Mouse (Mus musculus): ENCODE results near the gene Edc4. TPM values are rescaled to one million over a fixed set of nuclear protein-coding genes. Genes with fewer than 3 reads are reported as not detected.
A peak's percentile ranks its signal among the peaks of the same experiment; 100 is the strongest.

Gene Edc4
- polyA plus RNA-seq, 1 experiment: 31.3 TPM

DNA sequence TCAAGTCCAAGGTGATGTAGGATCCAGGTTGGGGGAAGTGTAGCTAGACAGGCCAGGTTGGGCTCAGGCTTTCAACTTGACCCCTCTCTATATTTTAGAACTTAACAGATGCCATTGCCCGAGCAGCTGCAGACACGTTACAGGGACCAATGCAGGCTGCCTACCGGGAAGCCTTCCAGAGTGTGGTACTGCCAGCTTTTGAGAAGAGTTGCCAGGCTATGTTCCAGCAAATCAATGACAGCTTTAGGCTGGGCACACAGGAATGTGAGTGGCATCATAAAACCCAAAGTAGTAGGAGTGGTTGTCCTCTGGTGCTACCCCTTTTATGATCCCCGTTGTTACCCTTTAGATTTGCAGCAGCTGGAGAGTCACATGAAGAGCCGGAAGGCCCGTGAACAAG is 10.2 kb downstream of the Edc4 start:
- H3ac ChIP-seq (ENCODE audit: control insufficient read depth, insufficient read length, low read depth): no peak overlapping the region
- no peak overlapping the region for H3K4me3 ChIP-seq (ENCODE audit: insufficient read depth, poor library complexity, severe bottlenecking)
- no peaks in the 10 kb centered on the region for H3K27me3 ChIP-seq (ENCODE audit: control insufficient read depth, insufficient read depth, insufficient read length)
- no peak for TF ChIP-seq CTCF (IDR thresholded peaks at IDR 0.05; ENCODE audit: control insufficient read depth, insufficient read depth, insufficient read length)
- TF ChIP-seq CEBPB (IDR thresholded peaks at IDR 0.05; ENCODE audit: low read depth): no peak
- no peak for TF ChIP-seq MYOG (IDR thresholded peaks at IDR 0.05; ENCODE audit: control insufficient read depth, extremely low read depth, insufficient read length)
- no peak for TF ChIP-seq USF1 (IDR thresholded peaks at IDR 0.05; ENCODE audit: low read depth)
- no peak for TF ChIP-seq MAX (IDR thresholded peaks at IDR 0.05)
- no peak for TF ChIP-seq FOSL1 (IDR thresholded peaks at IDR 0.05; ENCODE audit: insufficient read depth, low read length, poor library complexity, severe bottlenecking)
- no peak for TF ChIP-seq MYOD1 (IDR thresholded peaks at IDR 0.05; ENCODE audit: control insufficient read depth, insufficient read length, low read depth)
- H3K36me3 ChIP-seq (ENCODE audit: control insufficient read depth, insufficient read depth): peaks cover 70% of the 10 kb centered on the region
- H3K79me2 ChIP-seq (ENCODE audit: control insufficient read depth, insufficient read depth): no peaks in the 10 kb centered on the region
- H3K79me3 ChIP-seq (ENCODE audit: low read depth): no peaks in the 10 kb centered on the region

GRCm38 (mm10) chr8:105892432-105892831 is 11.8 kb downstream of the Edc4 start:
- TF ChIP-seq FOSL1 (IDR thresholded peaks at IDR 0.05; ENCODE audit: insufficient read depth, low read length, poor library complexity, severe bottlenecking) (no peak), CTCF (IDR thresholded peaks at IDR 0.05; ENCODE audit: control insufficient read depth, insufficient read depth, insufficient read length) (no peak), MYOD1 (IDR thresholded peaks at IDR 0.05; ENCODE audit: control insufficient read depth, insufficient read length, low read depth) (no peak), CEBPB (IDR thresholded peaks at IDR 0.05; ENCODE audit: low read depth) (no peak), MAX (IDR thresholded peaks at IDR 0.05) (no peak), MYOG (IDR thresholded peaks at IDR 0.05; ENCODE audit: control insufficient read depth, extremely low read depth, insufficient read length) (no peak), USF1 (IDR thresholded peaks at IDR 0.05; ENCODE audit: low read depth) (no peak)
- Histone ChIP-seq H3K79me3 (ENCODE audit: low read depth) (no peaks in the 10 kb centered on the region), H3K36me3 (ENCODE audit: control insufficient read depth, insufficient read depth) (peaks cover 56% of the 10 kb centered on the region)

GRCm38 (mm10) chr8:105893339-105893738 is 12.7 kb downstream of the Edc4 start, which contains the start of gene Nrn1l:
Gene Nrn1l, plus strand, starts transcription at chr8:105893567.
- Histone ChIP-seq H3K4me3 (ENCODE audit: insufficient read depth, poor library complexity, severe bottlenecking) (no peak within 1 kb of the TSS), H3K79me3 (ENCODE audit: low read depth) (no peaks in the 10 kb centered on the region), H3ac (ENCODE audit: control insufficient read depth, insufficient read length, low read depth) (no peak within 1 kb of the TSS), H3K36me3 (ENCODE audit: control insufficient read depth, insufficient read depth) (peaks cover 47% of the 10 kb centered on the region), H3K27me3 (ENCODE audit: control insufficient read depth, insufficient read depth, insufficient read length) (no peaks in the 10 kb centered on the region), H3K79me2 (ENCODE audit: control insufficient read depth, insufficient read depth) (no peaks in the 10 kb centered on the region)
- no peak for TF ChIP-seq MAX (IDR thresholded peaks at IDR 0.05)
- no peak for TF ChIP-seq MYOG (IDR thresholded peaks at IDR 0.05; ENCODE audit: control insufficient read depth, extremely low read depth, insufficient read length)
- no peak for TF ChIP-seq FOSL1 (IDR thresholded peaks at IDR 0.05; ENCODE audit: insufficient read depth, low read length, poor library complexity, severe bottlenecking)
- no peak for TF ChIP-seq MYOD1 (IDR thresholded peaks at IDR 0.05; ENCODE audit: control insufficient read depth, insufficient read length, low read depth)
- no peak for TF ChIP-seq CEBPB (IDR thresholded peaks at IDR 0.05; ENCODE audit: low read depth)
- TF ChIP-seq USF1 (IDR thresholded peaks at IDR 0.05; ENCODE audit: low read depth): no peak
- no peak for TF ChIP-seq CTCF (IDR thresholded peaks at IDR 0.05; ENCODE audit: control insufficient read depth, insufficient read depth, insufficient read length)

More at GRCm38 (mm10) chr8:105892432-105892831, 11.8 kb downstream of the Edc4 start:
- Histone ChIP-seq H3K4me3 (ENCODE audit: insufficient read depth, poor library complexity, severe bottlenecking) (no peak overlapping the region), H3ac (ENCODE audit: control insufficient read depth, insufficient read length, low read depth) (no peak overlapping the region), H3K27me3 (ENCODE audit: control insufficient read depth, insufficient read depth, insufficient read length) (no peaks in the 10 kb centered on the region), H3K79me2 (ENCODE audit: control insufficient read depth, insufficient read depth) (no peaks in the 10 kb centered on the region)

- Histone ChIP-seq H3ac (ENCODE audit: control insufficient read depth, insufficient read length, low read depth) (no peak overlapping the region), H3K27me3 (ENCODE audit: control insufficient read depth, insufficient read depth, insufficient read length) (no peaks in the 10 kb centered on the region), H3K36me3 (ENCODE audit: control insufficient read depth, insufficient read depth) (peaks cover 2% of the 10 kb centered on the region), H3K79me3 (ENCODE audit: low read depth) (peaks cover 4% of the 10 kb centered on the region), H3K79me2 (ENCODE audit: control insufficient read depth, insufficient read depth) (peaks cover 22% of the 10 kb centered on the region), H3K4me3 (ENCODE audit: insufficient read depth, poor library complexity, severe bottlenecking) (no peak overlapping the region)
- TF ChIP-seq MYOG (IDR thresholded peaks at IDR 0.05; ENCODE audit: control insufficient read depth, extremely low read depth, insufficient read length) (no peak), CTCF (IDR thresholded peaks at IDR 0.05; ENCODE audit: control insufficient read depth, insufficient read depth, insufficient read length) (no peak), FOSL1 (IDR thresholded peaks at IDR 0.05; ENCODE audit: insufficient read depth, low read length, poor library complexity, severe bottlenecking) (no peak), CEBPB (IDR thresholded peaks at IDR 0.05; ENCODE audit: low read depth) (no peak), MYOD1 (IDR thresholded peaks at IDR 0.05; ENCODE audit: control insufficient read depth, insufficient read length, low read depth) (no peak), MAX (IDR thresholded peaks at IDR 0.05) (no peak), USF1 (IDR thresholded peaks at IDR 0.05; ENCODE audit: low read depth) (no peak)
These were observed 17.3 kb downstream of the Edc4 start for GRCm38 (mm10) chr8:105897801-105898480.

- peak within 1 kb of the TSS; percentile 100 for H3ac ChIP-seq (ENCODE audit: control insufficient read depth, insufficient read length, low read depth)
- H3K27me3 ChIP-seq (ENCODE audit: control insufficient read depth, insufficient read depth, insufficient read length): no peaks in the 10 kb centered on the region
- no peaks in the 10 kb centered on the region for H3K36me3 ChIP-seq (ENCODE audit: control insufficient read depth, insufficient read depth)
- peaks cover 24% of the 10 kb centered on the region for H3K79me2 ChIP-seq (ENCODE audit: control insufficient read depth, insufficient read depth)
- peaks cover 6% of the 10 kb centered on the region for H3K79me3 ChIP-seq (ENCODE audit: low read depth)
- TF ChIP-seq MYOD1 (IDR thresholded peaks at IDR 0.05; ENCODE audit: control insufficient read depth, insufficient read length, low read depth): no peak
- no peak for TF ChIP-seq USF1 (IDR thresholded peaks at IDR 0.05; ENCODE audit: low read depth)
- TF ChIP-seq MAX (IDR thresholded peaks at IDR 0.05): no peak
- no peak for TF ChIP-seq CTCF (IDR thresholded peaks at IDR 0.05; ENCODE audit: control insufficient read depth, insufficient read depth, insufficient read length)
- no peak for TF ChIP-seq MYOG (IDR thresholded peaks at IDR 0.05; ENCODE audit: control insufficient read depth, extremely low read depth, insufficient read length)
- TF ChIP-seq CEBPB (IDR thresholded peaks at IDR 0.05; ENCODE audit: low read depth): no peak
- no peak for TF ChIP-seq FOSL1 (IDR thresholded peaks at IDR 0.05; ENCODE audit: insufficient read depth, low read length, poor library complexity, severe bottlenecking)
- peak within 1 kb of the TSS; percentile 75 for H3K4me3 ChIP-seq (ENCODE audit: insufficient read depth, poor library complexity, severe bottlenecking)
These were observed 19.7 kb downstream of the Edc4 start, which contains the start of gene Pskh1 for GRCm38 (mm10) chr8:105900180-105900940. Gene Pskh1, plus strand, starts transcription at chr8:105900441.
